Mouse (Mus musculus): Measurements from ENCODE around the gene Arf4.

Arf4 gene

DNA sequence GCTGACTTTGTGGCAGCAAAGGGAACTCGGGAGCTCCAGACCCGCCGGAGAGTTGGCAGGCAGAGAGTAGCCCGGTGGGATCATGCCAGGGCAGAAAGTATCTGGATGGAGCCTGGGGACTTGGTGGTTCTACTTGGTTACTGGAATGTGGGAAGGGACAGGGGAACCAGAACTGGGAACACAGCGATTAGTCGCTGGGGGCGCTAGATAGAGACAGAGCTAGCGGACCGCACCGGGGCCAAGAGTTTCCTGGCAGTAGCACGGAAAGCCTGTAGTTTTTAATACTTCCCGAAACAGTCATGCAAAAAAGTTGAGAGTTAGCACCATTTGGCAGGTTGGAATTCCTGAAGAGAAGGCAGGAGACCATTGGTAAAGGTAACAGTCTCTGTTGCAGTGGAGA lies 37.5 kb downstream of the Arf4 start:
- TF ChIP-seq GATA4 (IDR thresholded peaks at IDR 0.05; ENCODE audit: insufficient replicate concordance, low read length), result no peak

DNA sequence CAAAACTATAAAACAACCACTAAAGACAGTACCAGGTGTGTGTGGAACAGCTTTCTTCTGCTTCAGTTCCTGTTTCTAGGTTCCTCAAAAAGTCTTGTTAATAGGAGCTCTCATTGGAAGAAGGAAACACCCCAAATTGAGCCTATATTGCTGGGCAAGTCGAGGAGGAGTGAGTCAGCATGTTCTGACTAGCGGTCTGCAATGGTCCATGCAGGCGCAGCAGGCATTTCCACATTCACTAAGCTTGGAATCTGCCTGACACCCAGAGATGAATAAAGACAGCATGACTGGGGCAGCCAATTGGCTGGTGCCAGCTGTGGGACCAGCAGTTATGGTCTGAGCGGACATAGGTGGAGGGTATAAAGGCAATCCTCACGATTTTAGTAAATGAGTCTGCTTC lies 37.9 kb downstream of the Arf4 start:
- no peak for TF ChIP-seq GATA4 (IDR thresholded peaks at IDR 0.05; ENCODE audit: insufficient replicate concordance, low read length)

DNA sequence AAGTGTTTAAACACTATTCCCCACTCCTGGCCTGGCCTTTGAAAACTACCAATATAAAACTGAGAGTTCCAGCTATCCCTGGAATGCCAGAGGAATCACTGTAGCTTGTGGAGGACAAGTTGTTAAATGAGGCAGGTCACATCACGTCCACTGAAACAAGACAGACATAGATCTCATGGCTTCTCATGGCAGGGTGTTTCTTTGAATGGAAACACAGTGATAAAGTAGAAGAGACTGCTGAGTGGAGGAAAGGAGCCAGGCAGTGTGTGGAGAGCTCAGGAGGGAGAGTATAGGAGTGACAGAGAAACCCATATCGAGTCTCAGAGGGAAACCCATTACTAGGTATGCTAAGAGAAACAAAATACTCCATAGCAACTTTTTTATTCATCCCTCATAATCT lies 52.9 kb downstream of the Arf4 start:
- TF ChIP-seq GATA4 (IDR thresholded peaks at IDR 0.05; ENCODE audit: insufficient replicate concordance, low read length), result no peak

GRCm38 (mm10) chr14:26691363-26691762 lies 53.5 kb downstream of the Arf4 start:
- no peak for TF ChIP-seq GATA4 (IDR thresholded peaks at IDR 0.05; ENCODE audit: insufficient replicate concordance, low read length)

- TF ChIP-seq GATA4 (IDR thresholded peaks at IDR 0.05; ENCODE audit: insufficient replicate concordance, low read length), result no peak
Observed at GRCm38 (mm10) chr14:26692974-26693373, 55.1 kb downstream of the Arf4 start, which contains the start of gene Dnah12. Gene Dnah12, plus strand, starts transcription at chr14:26693274.

GRCm38 (mm10) chr14:26697912-26698311 lies 60.0 kb downstream of the Arf4 start:
- no peak for TF ChIP-seq GATA4 (IDR thresholded peaks at IDR 0.05; ENCODE audit: insufficient replicate concordance, low read length)

Data from liver, adult (tissue).